Mouse (Mus musculus) CH12.LX (cell line): ENCODE measurements at regions not wholly inside any gene's neighbourhood (a gene's known extent, or its start where the extent isn't known, plus 50 kb on each side); places are given as distances from the start of the nearest gene placed in this dataset.

ENCODE experiments used
- CHD2 ChIP-seq: IDR thresholded peaks from 2 replicates; pipeline ENCODE4 v1.6.1; 2011; ENCODE audit warnings: low read length, improper control_type of control experiment
- CTCF ChIP-seq, 2 experiments: IDR thresholded peaks in 1 of 2; conservative IDR thresholded peaks in 1 of 2; 2 replicates each; pipeline ENCODE4 v1.5.1; 2011 to 2012; ENCODE audit warnings: low read depth in 2 of 2, low read length in 2 of 2, improper control_type of control experiment in 1 of 2, inconsistent platforms in 1 of 2, mild to moderate bottlenecking in 1 of 2, moderate library complexity in 1 of 2
- E2F4 ChIP-seq: IDR thresholded peaks from 2 replicates; pipeline ENCODE4 v1.6.1; 2011; ENCODE audit warnings: low read depth, low read length, improper control_type of control experiment; ENCODE audit not compliant: insufficient replicate concordance
- EP300 ChIP-seq: IDR thresholded peaks from 2 replicates; pipeline ENCODE4 v1.6.1; 2011; ENCODE audit warnings: low read length, improper control_type of control experiment
- ETS1 ChIP-seq: conservative IDR thresholded peaks from 2 replicates; pipeline ENCODE4 v1.6.1; 2012; ENCODE audit warnings: low read depth, mild to moderate bottlenecking, inconsistent platforms, low read length, improper control_type of control experiment, moderate library complexity
- HCFC1 ChIP-seq: IDR thresholded peaks from 2 replicates; pipeline ENCODE4 v1.6.1; 2012; ENCODE audit warnings: low read depth, mild to moderate bottlenecking, inconsistent platforms, low read length, improper control_type of control experiment
- MYC ChIP-seq: IDR thresholded peaks from 2 replicates; pipeline ENCODE4 v1.6.1; 2011; ENCODE audit warnings: low read depth, mild to moderate bottlenecking, improper control_type of control experiment, low read length
- POLR2A ChIP-seq: IDR thresholded peaks from 2 replicates; pipeline ENCODE4 v1.6.1; 2011; ENCODE audit warnings: low read depth, mild to moderate bottlenecking, improper control_type of control experiment, low read length
- SIN3A ChIP-seq: IDR thresholded peaks from 2 replicates; pipeline ENCODE4 v1.6.1; 2012; ENCODE audit warnings: low read length, improper control_type of control experiment, inconsistent platforms
- UBTF ChIP-seq: IDR thresholded peaks from 2 replicates; pipeline ENCODE4 v1.6.1; 2012; ENCODE audit warnings: low read depth, mild to moderate bottlenecking, inconsistent platforms, low read length, improper control_type of control experiment, moderate library complexity
- USF2 ChIP-seq: conservative IDR thresholded peaks from 2 replicates; pipeline ENCODE4 v1.6.1; 2011; ENCODE audit warnings: low read depth, low read length, improper control_type of control experiment
- ZC3H11A ChIP-seq: IDR thresholded peaks from 2 replicates; pipeline ENCODE4 v1.6.1; 2012; ENCODE audit warnings: low read depth, mild to moderate bottlenecking, inconsistent platforms, low read length, improper control_type of control experiment
- ZKSCAN1 ChIP-seq: IDR thresholded peaks from 2 replicates; pipeline ENCODE4 v1.6.1; 2012; ENCODE audit warnings: low read depth, inconsistent platforms, low read length, improper control_type of control experiment, borderline replicate concordance
- ZMIZ1 ChIP-seq: IDR thresholded peaks from 2 replicates; pipeline ENCODE4 v1.6.1; 2012; ENCODE audit warnings: low read depth, mild to moderate bottlenecking, inconsistent platforms, low read length, improper control_type of control experiment

DNA sequence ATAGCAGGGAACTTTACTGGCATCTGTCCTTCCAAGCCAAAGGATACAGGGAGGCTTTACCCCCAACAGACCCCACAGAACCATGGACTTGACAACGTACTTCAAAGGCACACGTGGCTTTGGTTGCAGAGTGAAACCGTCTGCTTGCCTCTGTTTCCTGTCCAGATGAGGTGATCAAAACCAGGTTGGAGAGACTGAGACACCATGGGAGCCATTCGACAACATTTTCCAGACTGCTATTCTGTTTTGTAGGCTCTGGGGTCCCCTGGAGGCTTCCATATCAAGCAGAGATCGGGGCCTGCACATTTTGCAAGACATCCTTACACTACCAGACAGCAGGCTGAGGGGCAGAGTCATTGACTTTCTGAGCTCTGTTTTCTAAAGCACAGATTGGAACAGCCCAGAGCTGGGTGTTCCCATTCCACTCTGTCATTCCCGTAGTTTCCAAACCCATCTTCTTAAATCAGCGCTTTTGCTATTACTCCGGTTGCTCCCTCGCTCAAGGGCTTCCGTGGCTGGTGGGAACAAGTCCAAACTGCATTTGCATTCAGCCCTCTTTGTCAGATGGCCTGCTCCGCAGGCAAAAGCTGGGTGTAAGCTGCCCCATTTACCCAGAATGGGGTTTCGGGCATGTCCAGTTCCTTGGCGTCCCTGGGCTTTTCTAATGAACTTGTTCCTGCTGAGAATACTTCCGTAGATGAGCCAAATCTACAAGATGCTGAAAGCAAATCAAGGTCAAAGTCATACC lies 244.5 kb upstream of the Jarid2 start:
- TF ChIP-seq ZKSCAN1, result no peak
- no peak for TF ChIP-seq UBTF
- no peak for TF ChIP-seq POLR2A
- TF ChIP-seq ETS1, result no peak
- no peak for TF ChIP-seq CHD2
- TF ChIP-seq HCFC1, result no peak
- no peak for TF ChIP-seq USF2
- no peak for TF ChIP-seq E2F4
- no peak for TF ChIP-seq ZMIZ1
- TF ChIP-seq CTCF (conservative IDR thresholded peaks at IDR 0.05 in 1 of 2, IDR thresholded peaks at IDR 0.05 in 1 of 2; ENCODE audit: low read depth in 2 of 2, low read length in 2 of 2), result no peak
- TF ChIP-seq MYC, result 0 out of 2 replicates have a peak, but pooled peaks have one; percentile 17
- no peak for TF ChIP-seq SIN3A
- TF ChIP-seq EP300, result no peak
- TF ChIP-seq ZC3H11A, result no peak
